Mouse (Mus musculus) thymus, adult 18-20 months (tissue): ENCODE measurements around the gene Olfr469.
"Not testable (repeated sequence)": the region's sequence is repeated elsewhere in the genome, so short reads cannot be mapped to it uniquely, and the experiment has no call there.

Experiments
- DNase-seq, 2 experiments: peaks; one replicate each; pipeline ENCODE4 v3.0.0; 2022; ENCODE audit warnings: mixed read lengths in 2 of 2

Gene Olfr469

GRCm38 (mm10) chr7:107825441-107825840 is at the start of gene Olfr469:
Gene Olfr469, minus strand, starts transcription at chr7:107825541.
- DNase-seq, result not testable (repeated sequence)

GRCm38 (mm10) chr7:107847390-107847789 is 22.0 kb upstream of the Olfr469 start, which contains the start of gene Olfr470:
Gene Olfr470, minus strand, starts transcription at chr7:107847490.
- DNase-seq, result not testable (repeated sequence)

GRCm38 (mm10) chr7:107841719-107842118 is 16.4 kb upstream of the Olfr469 start:
- DNase-seq, result no peak

GRCm38 (mm10) chr7:107823867-107824266 is 1.5 kb downstream of the Olfr469 start:
- DNase-seq, result not testable (repeated sequence)

- no peak for DNase-seq
Observed at GRCm38 (mm10) chr7:107819442-107819841, 5.9 kb downstream of the Olfr469 start.

GRCm38 (mm10) chr7:107811963-107812362 is 13.4 kb downstream of the Olfr469 start, which contains the start of gene Olfr467:
Gene Olfr467, plus strand, starts transcription at chr7:107812263.
- DNase-seq, result no peak

GRCm38 (mm10) chr7:107802138-107802537 is 23.2 kb downstream of the Olfr469 start:
- no peak for DNase-seq

GRCm38 (mm10) chr7:107801108-107801507 is 24.2 kb downstream of the Olfr469 start, which contains the start of gene Ovch2:
Gene Ovch2, minus strand, starts transcription at chr7:107801208.
- DNase-seq, result no peak

- no peak for DNase-seq
Observed at GRCm38 (mm10) chr7:107796500-107796899, 28.8 kb downstream of the Olfr469 start.

GRCm38 (mm10) chr7:107787977-107788620 is 37.2 kb downstream of the Olfr469 start:
- no peak for DNase-seq

- no peak for DNase-seq
Observed at GRCm38 (mm10) chr7:107779611-107780010, 45.7 kb downstream of the Olfr469 start.

GRCm38 (mm10) chr7:107778216-107778615 is 47.1 kb downstream of the Olfr469 start:
- no peak for DNase-seq

- no peak for DNase-seq
Observed at GRCm38 (mm10) chr7:107770812-107771211, 54.5 kb downstream of the Olfr469 start.
